Mouse (Mus musculus): ENCODE measurements around the gene Kif21b. TPM values are rescaled to one million over a fixed set of nuclear protein-coding genes. Genes with fewer than 3 reads are reported as not detected.
A peak's percentile ranks its signal among the peaks of the same experiment; 100 is the strongest.

Gene Kif21b
- polyA plus RNA-seq, 1 experiment from 2014 or later = 43.6 TPM

DNA sequence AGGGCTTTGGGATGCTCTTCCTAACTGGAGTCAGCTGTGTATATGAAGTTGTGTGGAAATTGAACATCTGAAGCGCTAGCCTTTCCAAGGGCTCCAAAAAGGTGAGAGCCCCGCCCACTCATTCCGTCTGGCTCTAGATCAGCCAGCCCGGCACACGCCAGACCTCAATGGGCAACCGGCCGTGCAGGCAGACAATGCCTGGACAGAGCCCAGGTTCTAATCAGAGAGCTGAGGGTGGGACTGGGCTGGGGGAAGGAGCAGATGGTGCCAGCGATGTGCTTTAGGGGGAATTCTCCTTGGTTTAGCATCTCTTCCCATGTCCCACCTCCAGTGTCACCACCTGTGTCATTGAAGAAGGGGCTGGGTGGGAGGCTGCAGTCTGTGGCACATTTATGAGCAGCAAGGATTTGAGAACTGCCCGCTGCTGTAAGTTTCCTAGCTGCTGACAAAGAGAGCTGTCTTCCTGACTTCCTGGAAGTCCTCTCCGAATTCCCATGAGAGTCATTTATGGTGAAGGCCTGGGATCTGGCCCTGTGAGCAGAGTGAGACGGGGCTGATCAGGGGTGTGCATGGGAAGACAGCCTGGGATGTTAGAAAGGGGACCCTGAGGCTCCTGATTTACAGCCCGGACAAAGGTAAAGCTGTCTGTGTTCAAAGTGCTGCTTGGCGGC is 2.5 kb downstream of the Kif21b start:
- ATAC-seq = no peak
- WGBS = 21% methylated on average over 13 of the region's 13 CpGs

DNA sequence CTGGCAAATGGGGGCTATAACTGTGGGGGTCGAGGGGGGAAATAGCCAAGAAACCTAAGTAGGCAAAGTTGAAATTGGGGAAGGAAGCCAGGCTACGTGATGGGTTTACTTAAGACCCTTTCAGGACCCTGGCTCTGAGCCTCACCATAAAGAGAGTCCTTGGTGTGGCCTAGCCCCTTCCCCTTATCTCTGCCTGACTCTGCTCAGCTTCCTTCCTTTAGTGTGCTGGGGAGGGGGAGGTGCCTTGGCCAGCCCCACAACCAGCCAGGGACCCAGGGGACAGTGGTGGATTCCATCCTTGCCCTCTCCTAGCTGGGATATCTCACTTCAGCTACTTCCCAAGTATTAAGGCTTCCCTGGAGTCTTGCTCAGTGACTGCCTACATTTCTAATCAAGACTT is 3.4 kb downstream of the Kif21b start:
- no peaks in the 10 kb centered on the region for H3K9me3 ChIP-seq (ENCODE audit: control insufficient read depth, low read length)
- peak overlapping the region; percentile 96; the same call in 1 of the 2 replicates for H3K9ac ChIP-seq (ENCODE audit: low read depth, low read length)
- no peak overlapping the region for H3K27ac ChIP-seq (ENCODE audit: low read depth, low read length)
- H3K4me1 ChIP-seq (ENCODE audit: control insufficient read depth, insufficient read depth, low read depth, low read length) = peaks cover 68% of the 10 kb centered on the region
- no peak for ATAC-seq
- no peaks in the 10 kb centered on the region for H3K27me3 ChIP-seq (replicated peaks; ENCODE audit: control insufficient read depth, insufficient read depth, low read length)
- 68% methylated on average over 2 of the region's 2 CpGs for WGBS
- no peaks in the 10 kb centered on the region for H3K36me3 ChIP-seq (ENCODE audit: control insufficient read depth, insufficient read depth, low read length)
- peak overlapping the region; percentile 79 for H3K4me2 ChIP-seq (ENCODE audit: low read length)
- peak overlapping the region; percentile 84; the same call in 1 of the 2 replicates for H3K4me3 ChIP-seq (ENCODE audit: low read length)

More for the DNA sequence above, 2.5 kb downstream of the Kif21b start:
- Histone ChIP-seq H3K9me3 (ENCODE audit: control insufficient read depth, low read length) (no peaks in the 10 kb centered on the region), H3K4me3 (ENCODE audit: low read length) (peak overlapping the region; percentile 84), H3K9ac (ENCODE audit: low read depth, low read length) (peak overlapping the region; percentile 96), H3K36me3 (ENCODE audit: control insufficient read depth, insufficient read depth, low read length) (no peaks in the 10 kb centered on the region), H3K27me3 (replicated peaks; ENCODE audit: control insufficient read depth, insufficient read depth, low read length) (no peaks in the 10 kb centered on the region), H3K27ac (ENCODE audit: low read depth, low read length) (peak overlapping the region; percentile 96), H3K4me2 (ENCODE audit: low read length) (peak overlapping the region; percentile 79), H3K4me1 (ENCODE audit: control insufficient read depth, insufficient read depth, low read depth, low read length) (peaks cover 63% of the 10 kb centered on the region)

DNA sequence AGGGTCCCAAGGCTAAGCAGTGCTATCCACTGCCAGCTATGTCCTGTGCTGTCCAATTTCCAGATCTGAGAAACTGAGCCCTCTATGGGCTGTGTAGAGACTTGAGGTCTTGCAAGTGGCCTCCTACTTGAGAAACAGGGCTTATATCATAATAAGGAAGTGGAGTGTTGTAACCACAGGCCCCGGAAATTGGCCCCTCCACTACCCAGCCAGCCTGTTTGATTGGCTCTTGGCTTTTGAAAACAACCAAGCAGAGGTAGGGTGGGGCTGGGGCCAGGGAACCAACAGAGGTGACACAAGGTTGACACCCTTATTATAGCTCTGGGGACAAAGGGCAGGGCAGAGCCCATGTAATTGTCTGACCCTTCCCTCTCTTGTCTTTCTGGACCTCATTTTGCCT is 3.9 kb downstream of the Kif21b start:
- Histone ChIP-seq H3K9me3 (ENCODE audit: control insufficient read depth, low read length) (no peaks in the 10 kb centered on the region), H3K36me3 (ENCODE audit: control insufficient read depth, insufficient read depth, low read length) (no peaks in the 10 kb centered on the region), H3K9ac (ENCODE audit: low read depth, low read length) (no peak overlapping the region), H3K4me2 (ENCODE audit: low read length) (peak overlapping the region; percentile 19), H3K27me3 (replicated peaks; ENCODE audit: control insufficient read depth, insufficient read depth, low read length) (no peaks in the 10 kb centered on the region), H3K4me1 (ENCODE audit: control insufficient read depth, insufficient read depth, low read depth, low read length) (peaks cover 71% of the 10 kb centered on the region), H3K27ac (ENCODE audit: low read depth, low read length) (no peak overlapping the region), H3K4me3 (ENCODE audit: low read length) (no peak overlapping the region)
- 67% methylated on average over 1 of the region's 1 CpGs for WGBS
- no peak for ATAC-seq

DNA sequence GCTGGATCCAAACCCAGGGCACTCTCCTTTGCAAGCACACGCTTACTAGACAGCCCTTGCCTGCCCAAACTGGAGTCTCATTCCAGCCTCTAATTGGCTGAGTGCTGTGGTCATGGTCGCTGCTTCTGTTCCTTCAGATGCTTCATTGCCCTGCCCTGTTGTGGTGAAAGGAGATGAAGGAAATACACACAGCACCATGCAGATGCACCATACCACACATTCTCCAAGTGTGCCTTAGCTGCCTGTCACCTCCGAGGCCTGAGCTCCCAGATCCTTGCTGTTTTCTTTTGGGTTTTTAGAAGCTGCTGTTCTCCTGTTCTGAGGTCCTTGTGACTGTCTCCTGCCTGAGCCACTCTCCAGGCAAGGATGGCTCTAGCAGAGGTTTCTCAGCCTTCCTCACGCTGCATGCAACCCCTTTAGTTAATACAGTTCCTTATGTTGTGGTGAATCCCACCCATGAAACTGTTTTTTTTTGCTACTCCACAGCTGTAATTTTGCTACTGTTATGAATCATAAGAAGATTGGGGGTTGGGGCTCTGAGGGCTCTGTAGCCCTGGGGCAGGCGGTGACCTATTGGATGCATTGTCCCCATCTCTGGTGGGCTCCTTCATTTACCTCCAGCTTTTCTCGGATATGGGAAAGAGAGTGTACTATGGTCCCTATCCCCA is 4.7 kb downstream of the Kif21b start:
- peaks cover 74% of the 10 kb centered on the region for H3K4me1 ChIP-seq (ENCODE audit: control insufficient read depth, insufficient read depth, low read depth, low read length)
- 58% methylated on average over 6 of the region's 6 CpGs for WGBS
- no peak overlapping the region for H3K27ac ChIP-seq (ENCODE audit: low read depth, low read length)
- H3K4me3 ChIP-seq (ENCODE audit: low read length) = no peak overlapping the region
- ATAC-seq = no peak
- no peak overlapping the region; the same call in 1 of the 2 replicates for H3K9ac ChIP-seq (ENCODE audit: low read depth, low read length)
- H3K27me3 ChIP-seq (replicated peaks; ENCODE audit: control insufficient read depth, insufficient read depth, low read length) = no peaks in the 10 kb centered on the region
- H3K36me3 ChIP-seq (ENCODE audit: control insufficient read depth, insufficient read depth, low read length) = no peaks in the 10 kb centered on the region
- no peaks in the 10 kb centered on the region for H3K9me3 ChIP-seq (ENCODE audit: control insufficient read depth, low read length)
- peak overlapping the region; percentile 22; the same call in 1 of the 2 replicates for H3K4me2 ChIP-seq (ENCODE audit: low read length)

DNA sequence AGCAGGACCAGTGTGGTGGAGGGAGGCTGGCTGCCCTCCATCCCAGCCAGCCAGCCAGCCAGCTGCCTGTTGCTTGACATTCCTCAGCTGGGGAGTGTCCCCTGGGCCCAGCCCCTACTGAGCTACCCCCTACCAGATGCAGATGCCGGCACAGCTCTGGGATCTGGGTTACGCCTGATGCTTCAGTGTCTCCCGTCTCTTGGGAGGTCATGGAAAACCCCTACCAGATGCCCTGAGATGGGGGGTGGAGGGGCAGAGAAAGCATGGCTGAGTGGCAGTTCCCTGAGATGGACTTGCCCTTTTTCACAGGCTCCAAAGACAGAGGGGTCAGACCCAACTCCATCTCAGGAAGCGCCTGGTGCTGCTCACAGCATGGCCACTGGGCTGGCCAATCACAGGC is 5.4 kb downstream of the Kif21b start:
- Histone ChIP-seq H3K27me3 (replicated peaks; ENCODE audit: control insufficient read depth, insufficient read depth, low read length) (no peaks in the 10 kb centered on the region), H3K9ac (ENCODE audit: low read depth, low read length) (peak overlapping the region; percentile 3; the same call in 1 of the 2 replicates), H3K36me3 (ENCODE audit: control insufficient read depth, insufficient read depth, low read length) (no peaks in the 10 kb centered on the region), H3K27ac (ENCODE audit: low read depth, low read length) (no peak overlapping the region), H3K4me1 (ENCODE audit: control insufficient read depth, insufficient read depth, low read depth, low read length) (peaks cover 80% of the 10 kb centered on the region), H3K4me3 (ENCODE audit: low read length) (no peak overlapping the region), H3K9me3 (ENCODE audit: control insufficient read depth, low read length) (no peaks in the 10 kb centered on the region), H3K4me2 (ENCODE audit: low read length) (peak overlapping the region; percentile 36)
- no peak for ATAC-seq
- 34% methylated on average over 4 of the region's 4 CpGs for WGBS

DNA sequence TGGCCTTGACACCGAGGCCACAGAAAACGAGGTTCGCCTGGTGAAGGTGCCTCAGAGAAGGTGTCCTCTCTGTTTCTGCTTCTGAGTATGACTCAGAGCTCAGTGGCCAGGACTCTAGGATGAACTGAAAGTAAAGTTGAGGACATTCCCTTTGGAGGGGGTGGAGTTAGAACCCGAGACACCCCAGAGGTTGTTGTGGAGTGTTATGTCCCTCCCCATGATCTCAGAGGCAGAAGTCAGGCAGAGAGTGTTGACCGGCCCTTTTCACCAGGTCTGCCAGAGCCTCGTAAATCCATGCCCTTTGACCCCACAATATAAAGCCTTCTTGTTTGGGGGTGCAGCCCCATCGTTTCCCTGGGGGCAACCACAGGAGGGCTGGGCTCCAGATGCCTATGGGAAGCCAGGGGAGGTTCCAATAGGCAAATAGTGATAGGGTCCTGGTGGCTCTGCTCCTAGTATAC is 5.9 kb downstream of the Kif21b start:
- 28% methylated on average over 7 of the region's 7 CpGs for WGBS

DNA sequence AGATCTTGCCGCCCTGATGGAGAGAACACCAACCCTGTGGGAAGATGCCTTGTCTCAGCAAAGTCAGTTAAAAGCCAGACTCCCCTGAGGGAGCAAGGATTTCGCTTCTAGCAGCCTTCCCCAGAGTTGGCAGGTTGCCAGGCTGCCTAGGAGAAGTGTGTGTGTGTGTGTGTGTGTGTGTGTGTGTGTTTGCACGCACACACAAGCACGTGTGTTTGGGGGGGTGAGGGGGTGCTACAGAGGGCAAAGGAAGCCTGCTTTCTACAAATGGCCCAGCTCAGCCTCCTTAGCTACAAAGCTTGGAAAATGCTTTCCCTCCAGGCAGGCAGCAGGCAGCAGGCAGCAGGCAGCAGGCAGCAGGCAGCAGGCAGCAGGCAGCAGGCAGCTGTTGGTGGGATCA is 6.4 kb downstream of the Kif21b start:
- H3K4me3 ChIP-seq (ENCODE audit: low read length) = no peak overlapping the region
- peak overlapping the region; percentile 36 for H3K4me2 ChIP-seq (ENCODE audit: low read length)
- peak overlapping the region; percentile 39 for H3K9ac ChIP-seq (ENCODE audit: low read depth, low read length)
- no peaks in the 10 kb centered on the region for H3K27me3 ChIP-seq (replicated peaks; ENCODE audit: control insufficient read depth, insufficient read depth, low read length)
- no peaks in the 10 kb centered on the region for H3K36me3 ChIP-seq (ENCODE audit: control insufficient read depth, insufficient read depth, low read length)
- no peaks in the 10 kb centered on the region for H3K9me3 ChIP-seq (ENCODE audit: control insufficient read depth, low read length)
- H3K27ac ChIP-seq (ENCODE audit: low read depth, low read length) = peak overlapping the region; percentile 68
- no peak for ATAC-seq
- H3K4me1 ChIP-seq (ENCODE audit: control insufficient read depth, insufficient read depth, low read depth, low read length) = peaks cover 90% of the 10 kb centered on the region
- WGBS = 0% methylated on average over 4 of the region's 4 CpGs

More for the DNA sequence above, 5.9 kb downstream of the Kif21b start:
- Histone ChIP-seq H3K4me2 (ENCODE audit: low read length) (peak overlapping the region; percentile 36), H3K36me3 (ENCODE audit: control insufficient read depth, insufficient read depth, low read length) (no peaks in the 10 kb centered on the region), H3K9ac (ENCODE audit: low read depth, low read length) (0 out of 2 replicates have a peak overlapping the region, but pooled peaks have one; percentile 12), H3K27me3 (replicated peaks; ENCODE audit: control insufficient read depth, insufficient read depth, low read length) (no peaks in the 10 kb centered on the region), H3K4me3 (ENCODE audit: low read length) (no peak overlapping the region), H3K9me3 (ENCODE audit: control insufficient read depth, low read length) (no peaks in the 10 kb centered on the region), H3K4me1 (ENCODE audit: control insufficient read depth, insufficient read depth, low read depth, low read length) (peaks cover 85% of the 10 kb centered on the region), H3K27ac (ENCODE audit: low read depth, low read length) (peak overlapping the region; percentile 64; the same call in 1 of the 2 replicates)
- ATAC-seq = no peak

DNA sequence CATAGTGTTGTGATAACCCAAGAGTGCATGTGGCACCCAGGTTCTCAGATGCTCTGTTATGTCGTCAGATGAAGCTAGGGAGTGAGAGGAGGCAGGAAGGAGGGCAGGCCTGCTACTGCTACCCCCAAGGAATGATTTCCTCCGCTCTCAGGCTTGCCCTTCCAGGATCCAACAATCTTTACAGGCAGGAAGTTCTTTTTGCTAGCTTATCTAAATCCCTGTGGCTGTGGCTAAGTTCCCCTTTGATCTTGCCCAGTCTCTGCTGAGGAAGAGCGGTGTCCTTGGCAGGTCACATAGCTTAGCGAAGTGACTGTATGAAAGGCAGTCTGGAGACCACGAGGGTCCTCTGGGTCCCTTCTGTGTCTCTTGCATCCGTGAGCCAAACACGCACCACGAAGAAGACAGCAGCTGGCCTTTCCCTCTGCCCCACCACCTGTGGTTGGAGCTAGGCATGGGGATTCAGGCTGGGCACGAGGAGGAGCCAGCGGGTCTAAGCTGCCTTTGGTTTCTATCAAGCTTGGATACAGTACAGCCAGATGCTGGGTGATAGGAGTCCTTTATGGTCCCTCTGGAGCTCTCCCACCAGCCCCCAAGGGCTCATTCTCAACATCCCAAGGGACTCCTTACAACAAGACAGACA is 7.1 kb downstream of the Kif21b start:
- H3K36me3 ChIP-seq (ENCODE audit: control insufficient read depth, insufficient read depth, low read length) = no peaks in the 10 kb centered on the region
- H3K9ac ChIP-seq (ENCODE audit: low read depth, low read length) = peak overlapping the region; percentile 39; the same call in 1 of the 2 replicates
- no peaks in the 10 kb centered on the region for H3K27me3 ChIP-seq (replicated peaks; ENCODE audit: control insufficient read depth, insufficient read depth, low read length)
- ATAC-seq = no peak
- H3K27ac ChIP-seq (ENCODE audit: low read depth, low read length) = peak overlapping the region; percentile 68
- H3K4me1 ChIP-seq (ENCODE audit: control insufficient read depth, insufficient read depth, low read depth, low read length) = peaks cover 98% of the 10 kb centered on the region
- H3K4me2 ChIP-seq (ENCODE audit: low read length) = peak overlapping the region; percentile 36
- WGBS = 25% methylated on average over 10 of the region's 10 CpGs
- H3K9me3 ChIP-seq (ENCODE audit: control insufficient read depth, low read length) = no peaks in the 10 kb centered on the region
- no peak overlapping the region for H3K4me3 ChIP-seq (ENCODE audit: low read length)
